Mouse (Mus musculus) kidney, adult 2 months (tissue): ENCODE measurements around the gene Krt82.

Source experiments
- CTCF ChIP-seq: fragments of 200-500 bp; conservative IDR thresholded peaks from 2 replicates; pipeline ENCODE4 v1.5.1; 2011; ENCODE audit warnings: low read depth, mild to moderate bottlenecking, control low read depth, low read length, moderate library complexity, mixed read lengths; ENCODE audit not compliant: insufficient read depth, insufficient read length
- POLR2A ChIP-seq: fragments of 200-500 bp; IDR thresholded peaks from one replicate; pipeline ENCODE4 v1.6.1; 2011; ENCODE audit warnings: low read depth, low read length, control low read depth

DNA sequence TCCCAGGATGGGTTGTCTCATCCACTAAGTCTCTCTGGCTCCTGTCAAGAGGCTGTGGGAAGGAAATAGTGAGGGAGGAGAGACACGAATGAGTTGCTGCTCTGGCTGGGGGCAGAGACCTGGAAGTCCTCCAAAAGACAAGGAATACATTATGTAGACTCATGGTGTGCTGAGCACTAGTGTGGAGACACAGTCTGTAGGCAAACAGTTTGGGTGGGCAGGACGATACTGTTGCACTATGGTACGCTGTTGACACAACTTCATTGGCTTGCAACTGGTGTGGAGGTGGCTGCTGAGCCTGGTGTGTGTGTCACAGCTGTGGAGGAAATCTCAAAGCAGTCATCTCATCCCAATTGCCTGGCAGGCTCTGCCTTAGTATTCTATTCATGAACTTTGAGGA is 31.2 kb upstream of the Krt82 start:
- TF ChIP-seq CTCF (no peak), POLR2A (no peak)
